Mouse (Mus musculus) embryonic stem cell, embryonic (primary cell): ENCODE results near the gene Galnt7.

Experiments used
- CTCF ChIA-PET, 4 experiments: fragments of 300-600 bp in 2 of 4; fragments of 350-600 bp in 2 of 4; sonication (Branson Sonifier 250); formaldehyde crosslinking; loops; one replicate each; lab custom pipeline; 2022; ENCODE audit warnings: inconsistent platforms in 2 of 4; lab: Charles Lee
- POLR2A ChIA-PET, 4 experiments: fragments of 300-600 bp in 2 of 4; fragments of 350-600 bp in 2 of 4; sonication (Branson Sonifier 250); formaldehyde crosslinking; loops; one replicate each; lab custom pipeline; 2022; ENCODE audit warnings: antibody characterized with exemption in 4 of 4, inconsistent platforms in 1 of 4; lab: Charles Lee

Gene Galnt7

DNA sequence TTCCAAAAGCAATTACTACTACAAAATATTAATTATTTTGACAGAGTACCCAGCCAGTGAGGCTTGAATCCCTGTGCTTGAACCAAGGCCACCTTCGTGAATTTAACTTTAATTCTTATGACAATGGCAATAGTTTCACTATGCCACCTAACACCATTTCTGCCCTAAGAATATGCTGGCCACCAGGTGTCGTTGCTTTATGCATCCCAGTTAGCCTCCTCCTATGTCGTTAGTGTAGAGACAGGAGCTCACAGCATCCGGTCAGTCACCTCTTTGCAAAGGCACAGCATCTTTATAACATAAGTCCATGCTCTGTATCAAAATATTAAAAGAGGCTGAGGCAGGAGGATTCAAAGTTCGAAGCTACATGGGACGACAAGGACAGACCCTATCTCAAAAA is 79.0 kb downstream of the Galnt7 start:
- CTCF ChIA-PET = interaction anchor here (0.5 to 5.4 kb wide), 67 partner anchors 13 to 305 kb away, joined by 3 to 123 read pairs (median 4); partner anchors contain the start of gene Galnt7 (in 2 of the 4)
- POLR2A ChIA-PET = interaction anchor here (0.5 to 2.6 kb wide), 18 partner anchors 26 to 227 kb away, joined by 3 to 17 read pairs (median 4); partner anchors contain the start of genes Galnt7 (in 1 of the 4) and Sap30 (in 1 of the 4)

DNA sequence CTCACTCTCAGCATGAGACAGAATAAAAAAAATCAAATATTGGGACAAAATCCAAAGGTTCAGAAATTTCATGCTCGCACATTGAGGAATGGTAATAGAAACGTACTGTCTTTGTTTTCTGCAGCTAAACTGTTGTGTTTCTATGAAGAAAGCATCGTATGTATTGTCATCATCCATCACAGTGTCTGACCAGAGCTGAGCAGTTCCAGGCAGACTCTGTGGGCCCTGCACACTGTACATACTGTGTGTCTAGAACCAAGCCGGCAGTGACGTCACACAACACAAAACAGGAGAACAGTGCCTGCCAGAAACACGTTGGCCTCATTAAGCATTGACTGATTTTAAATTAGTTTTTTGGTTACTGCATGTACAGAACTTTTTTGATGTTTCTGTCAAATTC is 82.9 kb downstream of the Galnt7 start:
- ChIA-PET POLR2A (no interaction called here), CTCF (interaction anchor here (0.6 to 2.2 kb wide), 7 partner anchors 9 to 366 kb away, joined by 3 to 14 read pairs (median 4); no protein-coding TSS in a partner anchor)

DNA sequence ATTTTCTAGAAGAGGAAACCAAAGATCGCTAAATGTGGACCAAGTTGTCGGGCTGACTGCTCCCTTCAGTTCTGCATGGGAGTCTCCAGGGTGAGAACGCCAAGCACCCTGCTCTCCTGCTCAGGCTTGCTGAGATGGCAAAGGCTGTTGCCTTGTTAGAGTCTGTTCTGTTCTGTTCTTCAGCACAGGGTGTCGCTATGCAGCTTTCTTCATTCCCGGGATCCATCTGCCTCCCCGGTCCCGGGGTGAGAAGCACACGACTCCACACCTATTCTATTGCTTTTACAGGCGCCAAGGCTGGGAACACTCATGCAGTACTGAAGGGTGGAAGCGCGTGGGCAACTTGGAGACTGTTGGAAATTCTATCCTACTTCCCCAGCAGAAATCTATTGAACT is 83.4 kb downstream of the Galnt7 start:
- ChIA-PET CTCF (interaction anchor here (0.5 to 2.2 kb wide), 8 partner anchors 10 to 552 kb away, joined by 3 to 11 read pairs (median 4); no protein-coding TSS in a partner anchor), POLR2A (interaction anchor here in 2 of 4 experiments (0.5 to 1.1 kb wide), 3 partner anchors 8 to 79 kb away, joined by 3 read pairs; no protein-coding TSS in a partner anchor)

DNA sequence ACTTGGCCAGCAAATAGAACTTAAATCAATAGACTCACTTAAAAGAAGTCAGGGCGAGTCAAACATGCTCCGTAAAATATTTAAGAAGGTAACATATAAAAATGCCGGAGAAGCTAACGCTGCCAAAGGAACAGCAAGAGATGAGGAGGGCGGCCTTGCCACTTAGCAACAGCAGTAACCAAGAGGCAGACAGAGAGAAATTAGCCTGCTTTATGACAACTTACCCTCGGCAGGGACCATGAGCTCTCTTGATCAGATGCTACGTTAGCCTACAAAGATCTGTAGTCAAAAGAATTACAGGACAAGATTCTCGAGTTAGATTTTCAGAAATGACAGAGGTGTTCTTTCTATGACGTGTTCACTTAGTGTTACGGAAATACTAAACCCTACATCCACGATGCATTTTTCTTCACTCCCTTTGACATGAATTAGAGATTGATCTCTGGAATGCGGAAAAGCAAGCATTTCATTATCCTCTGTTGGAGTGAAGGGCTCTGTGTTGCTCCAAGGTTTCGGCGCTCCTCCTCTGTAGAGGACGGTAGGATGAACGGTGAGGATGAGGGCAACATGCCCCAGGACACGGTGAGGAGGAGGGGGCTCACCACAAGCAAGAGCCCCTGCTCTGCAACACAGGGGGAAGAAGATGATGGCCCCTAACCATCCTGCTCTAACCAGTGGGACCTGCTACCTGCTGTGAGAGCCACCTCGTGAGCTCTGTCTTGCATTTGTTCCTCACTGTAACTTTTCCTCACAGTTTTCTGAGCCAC is 84.0 kb downstream of the Galnt7 start:
- CTCF ChIA-PET = interaction anchor here in 3 of 4 experiments (0.5 to 2.2 kb wide), 7 partner anchors 9 to 1448 kb away, joined by 3 to 11 read pairs (median 5); no protein-coding TSS in a partner anchor
- POLR2A ChIA-PET = interaction anchor here in 2 of 4 experiments (0.5 to 1.1 kb wide), 3 partner anchors 8 to 79 kb away, joined by 3 read pairs; no protein-coding TSS in a partner anchor

DNA sequence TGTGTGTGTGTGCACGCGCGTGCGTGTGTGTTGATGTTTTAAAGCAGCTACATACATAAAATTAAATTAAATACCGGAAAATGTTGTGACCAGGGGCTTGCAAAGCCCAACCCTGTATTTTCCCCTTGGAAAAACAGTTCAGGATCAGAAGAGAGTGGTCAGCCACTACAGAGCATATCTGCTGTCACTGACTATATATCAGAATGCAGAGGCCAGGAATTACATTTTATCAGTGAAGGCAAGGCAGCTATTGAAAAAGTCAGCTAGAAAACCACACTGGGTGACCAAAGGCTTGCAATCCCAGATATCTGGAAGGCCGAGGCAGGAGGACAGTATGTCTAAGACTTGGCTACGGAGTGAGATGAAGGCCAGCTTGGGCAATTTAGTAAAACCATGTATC is 84.8 kb downstream of the Galnt7 start:
- POLR2A ChIA-PET = interaction anchor here in 1 of 4 experiments (0.6 kb wide), 1 partner anchor 51 kb away, joined by 6 read pairs; no protein-coding TSS in a partner anchor
- CTCF ChIA-PET = interaction anchor here in 2 of 4 experiments (0.5 to 1.5 kb wide), 2 partner anchors 8 to 1449 kb away, joined by 3 to 5 read pairs; no protein-coding TSS in a partner anchor

DNA sequence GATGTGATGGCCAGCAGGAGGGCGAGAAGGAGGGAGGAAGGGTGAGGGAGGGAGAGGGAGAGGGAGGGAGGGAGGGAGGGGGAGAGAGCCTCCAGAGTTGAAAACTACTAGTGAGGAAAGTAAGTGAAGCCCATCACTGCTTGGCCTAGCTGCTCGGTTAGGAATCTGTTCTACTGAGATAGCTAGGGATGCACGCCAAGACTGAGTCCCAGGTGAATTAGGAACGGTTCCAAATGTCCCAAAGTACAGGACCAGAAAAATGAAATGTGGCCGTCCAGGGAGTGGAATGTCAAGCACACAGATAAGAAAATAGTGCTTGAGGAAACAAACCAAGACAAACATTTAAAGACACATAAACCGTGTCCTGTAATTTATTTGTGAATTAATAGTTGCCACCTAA is 87.8 kb downstream of the Galnt7 start:
- ChIA-PET POLR2A (interaction anchor here in 1 of 4 experiments (1.2 kb wide), 1 partner anchor 46 kb away, joined by 3 read pairs; no protein-coding TSS in a partner anchor), CTCF (interaction anchor here in 1 of 4 experiments (0.6 kb wide), 1 partner anchor 47 kb away, joined by 4 read pairs; no protein-coding TSS in a partner anchor)

DNA sequence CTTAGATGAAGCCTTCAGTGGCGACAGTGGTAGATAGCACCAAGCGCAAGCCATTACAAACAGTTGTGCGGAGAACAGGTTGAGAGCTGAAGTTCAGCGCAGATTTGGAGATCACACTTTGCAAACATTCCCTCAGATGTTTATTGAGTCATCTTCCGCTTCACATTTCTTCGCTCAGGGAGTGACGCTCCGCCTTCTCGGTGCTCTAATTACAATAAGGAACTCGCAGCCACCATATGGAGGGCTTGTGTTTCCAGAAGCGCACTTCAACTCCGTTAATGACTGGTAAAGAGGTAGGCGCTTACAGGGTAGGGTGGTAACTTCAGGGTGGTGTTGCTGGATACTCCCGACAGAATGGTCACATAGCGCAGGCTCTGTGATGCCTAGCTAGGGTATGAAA is 89.1 kb downstream of the Galnt7 start:
- ChIA-PET CTCF (interaction anchor here in 1 of 4 experiments (0.6 kb wide), 1 partner anchor 19 kb away, joined by 5 read pairs; no protein-coding TSS in a partner anchor), POLR2A (interaction anchor here in 1 of 4 experiments (0.8 kb wide), 1 partner anchor 16 kb away, joined by 3 read pairs; no protein-coding TSS in a partner anchor)

DNA sequence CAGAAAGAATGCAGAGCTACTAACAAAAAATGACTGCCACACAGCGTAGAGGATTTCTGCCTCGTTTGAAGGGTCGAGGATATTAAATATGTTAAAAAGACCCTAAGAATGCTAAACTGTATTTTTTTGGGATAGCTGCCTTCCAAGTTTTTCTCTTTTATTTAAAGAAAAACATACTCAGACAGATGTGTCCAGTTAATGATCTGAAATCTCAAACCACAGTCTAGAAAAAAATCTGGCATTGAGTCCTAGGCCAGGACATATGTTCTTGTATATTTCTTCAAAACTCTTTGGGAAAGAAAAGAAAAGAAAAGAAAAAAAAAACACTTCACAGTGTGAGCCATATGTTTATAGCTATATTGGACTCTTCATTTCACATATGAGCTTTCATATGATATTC is 90.1 kb downstream of the Galnt7 start:
- POLR2A ChIA-PET = interaction anchor here in 1 of 4 experiments (0.8 kb wide), 1 partner anchor 15 kb away, joined by 3 read pairs; no protein-coding TSS in a partner anchor

DNA sequence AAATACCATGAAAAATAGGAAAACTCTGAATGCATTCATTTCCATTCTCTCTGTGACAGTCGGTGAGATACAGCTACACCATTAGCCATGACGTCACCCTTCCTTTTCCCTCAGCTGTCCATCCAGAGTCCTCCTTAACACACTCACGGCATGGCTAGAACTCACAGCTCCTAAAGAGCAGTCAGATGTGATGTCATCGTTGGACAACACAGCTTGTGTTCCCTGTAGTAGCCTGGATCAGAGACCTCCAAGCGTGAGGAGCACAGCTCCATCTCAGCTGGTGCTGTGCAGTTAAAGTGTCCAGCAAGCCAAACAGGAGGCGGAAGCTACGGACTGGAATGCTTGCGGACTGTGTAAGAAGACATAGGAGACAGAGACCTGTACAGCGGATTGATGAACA is 91.9 kb downstream of the Galnt7 start:
- ChIA-PET POLR2A (interaction anchor here in 1 of 4 experiments (0.5 kb wide), 1 partner anchor 152 kb away, joined by 7 read pairs; no protein-coding TSS in a partner anchor), CTCF (interaction anchor here in 2 of 4 experiments (0.6 to 0.9 kb wide), 2 partner anchors 13 to 230 kb away, joined by 4 to 7 read pairs; no protein-coding TSS in a partner anchor)

More for the DNA sequence above, 90.1 kb downstream of the Galnt7 start:
- CTCF ChIA-PET = interaction anchor here in 1 of 4 experiments (0.7 kb wide), 1 partner anchor 244 kb away, joined by 3 read pairs; no protein-coding TSS in a partner anchor

DNA sequence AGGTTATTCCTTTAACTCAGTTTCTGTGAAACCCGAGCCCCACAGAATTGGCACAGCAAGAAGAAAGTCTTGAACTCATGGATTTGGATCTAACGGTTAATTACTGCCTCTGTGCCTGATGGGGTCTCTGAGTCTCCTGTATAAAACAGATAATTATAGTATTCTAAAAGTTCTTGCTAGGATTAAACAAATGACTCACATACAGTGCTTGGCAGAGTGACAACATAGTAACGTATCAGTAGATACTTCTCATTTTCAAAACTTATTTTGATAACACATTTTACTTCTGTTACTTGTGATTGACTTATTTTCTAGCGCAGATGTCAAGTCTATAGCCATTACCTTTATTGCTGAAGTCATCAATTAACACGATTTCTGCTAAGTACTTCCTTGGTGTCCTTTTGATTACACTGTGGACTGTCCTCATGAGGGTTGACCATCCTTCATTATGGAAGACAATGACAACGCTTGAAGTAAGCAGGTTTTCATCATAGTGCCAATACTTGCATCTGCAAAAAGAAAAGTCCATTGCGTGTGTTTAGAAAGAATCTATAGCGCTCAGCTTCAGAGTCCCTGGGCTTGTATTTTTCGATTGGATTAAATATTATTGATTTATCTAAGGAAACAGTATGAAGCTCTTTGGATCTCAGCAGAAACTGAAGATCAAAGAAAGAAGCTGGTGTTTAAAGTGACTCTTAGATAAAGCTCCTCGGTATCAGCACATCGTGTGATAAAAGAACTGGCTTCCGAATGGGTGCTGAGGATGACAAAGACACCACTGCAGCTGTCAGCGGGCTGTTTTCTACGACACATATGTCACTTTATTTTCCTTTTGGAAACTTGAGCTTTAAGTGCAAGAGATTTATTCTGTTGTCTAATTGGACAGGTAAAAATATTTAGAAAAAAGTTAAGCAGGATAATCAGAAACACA is 100.5 kb downstream of the Galnt7 start:
- POLR2A ChIA-PET = no interaction called here
- CTCF ChIA-PET = interaction anchor here in 3 of 4 experiments (0.5 to 0.8 kb wide), 3 partner anchors 126 to 336 kb away, joined by 3 to 6 read pairs (median 3); no protein-coding TSS in a partner anchor

DNA sequence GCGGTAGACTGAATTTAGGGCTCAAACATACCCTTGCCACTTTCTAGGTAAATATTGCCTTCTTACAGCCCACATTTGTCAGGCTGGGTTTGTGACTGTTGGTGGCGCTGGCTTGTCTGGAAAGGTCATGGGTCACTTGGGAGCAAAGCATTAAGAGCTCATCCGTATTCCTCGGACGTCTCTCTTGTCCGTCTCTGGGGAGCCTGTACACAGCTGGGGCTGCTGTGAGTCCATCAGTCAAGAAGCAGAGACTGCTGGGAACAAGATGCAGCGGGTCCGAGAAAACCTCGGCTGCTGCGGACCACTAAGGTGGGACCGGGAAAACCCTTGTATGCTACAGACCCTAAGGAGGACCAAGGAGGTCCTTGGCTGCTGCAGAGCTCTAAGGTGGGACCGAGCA is 105.3 kb downstream of the Galnt7 start:
- CTCF ChIA-PET = no interaction called here

DNA sequence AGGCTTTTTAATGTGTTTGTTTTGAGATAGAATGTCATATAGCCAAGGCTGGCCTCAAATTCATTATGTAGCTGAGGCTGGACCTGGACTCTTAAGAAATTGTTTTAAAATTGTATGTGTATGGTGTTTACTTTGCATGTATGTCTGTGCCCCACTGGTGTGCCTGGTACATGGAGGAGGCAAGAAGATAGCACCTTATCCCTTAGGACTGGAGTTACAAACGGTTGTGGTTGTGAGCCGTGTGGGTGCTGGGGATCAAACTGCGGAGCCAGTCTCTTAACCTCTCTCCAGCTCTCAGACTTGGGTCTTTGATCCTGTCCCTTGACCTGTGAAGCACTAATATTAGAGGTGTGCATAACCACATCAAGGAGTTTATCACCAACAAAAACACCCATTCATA is 106.0 kb downstream of the Galnt7 start:
- ChIA-PET CTCF (interaction anchor here in 1 of 4 experiments (1.0 kb wide), 1 partner anchor 15 kb away, joined by 3 read pairs; no protein-coding TSS in a partner anchor), POLR2A (no interaction called here)

More for the DNA sequence above, 105.3 kb downstream of the Galnt7 start:
- POLR2A ChIA-PET = interaction anchor here in 1 of 4 experiments (0.5 kb wide), 1 partner anchor 16 kb away, joined by 3 read pairs; no protein-coding TSS in a partner anchor

DNA sequence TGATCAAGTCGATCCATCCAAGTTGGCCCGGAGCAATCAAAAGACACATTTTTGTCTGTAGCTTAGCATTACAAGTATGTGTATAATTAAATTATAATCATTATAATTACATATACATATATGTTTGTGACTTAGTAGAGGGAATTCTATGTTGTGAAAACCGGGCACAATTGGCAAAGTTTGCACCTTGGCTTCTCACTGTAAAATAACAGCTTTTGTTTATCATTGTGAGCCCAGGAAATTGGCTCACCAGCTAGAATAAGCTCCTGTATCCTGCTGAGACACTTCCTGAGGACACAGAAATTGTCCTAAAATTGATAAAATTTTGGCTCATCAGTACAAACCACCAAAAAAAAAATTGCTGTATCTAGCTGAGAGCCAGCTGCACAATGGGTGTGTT is 106.4 kb downstream of the Galnt7 start:
- CTCF ChIA-PET = interaction anchor here in 2 of 4 experiments (0.8 to 1.0 kb wide), 2 partner anchors 15 to 121 kb away, joined by 3 to 6 read pairs; no protein-coding TSS in a partner anchor
- POLR2A ChIA-PET = interaction anchor here in 2 of 4 experiments (0.8 to 1.0 kb wide), 2 partner anchors 27 to 126 kb away, joined by 3 to 4 read pairs; no protein-coding TSS in a partner anchor

DNA sequence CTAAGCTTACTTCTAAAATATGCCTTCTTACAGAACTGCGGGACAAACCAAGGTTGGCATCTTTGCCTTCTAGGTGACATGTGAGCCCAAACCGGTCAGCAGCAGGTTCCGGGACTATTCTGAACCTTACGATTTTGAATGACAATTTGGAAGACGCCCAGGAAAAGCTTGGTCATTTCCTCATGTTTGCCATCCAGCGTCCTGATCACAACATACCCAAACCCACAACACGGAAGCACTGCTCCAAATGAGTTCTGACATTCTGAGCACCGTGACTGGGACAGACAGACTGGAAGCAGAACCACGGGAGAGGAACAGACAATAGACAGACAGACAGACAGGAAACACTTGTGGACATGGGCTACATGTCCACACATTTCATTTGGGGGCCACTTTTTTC is 111.4 kb downstream of the Galnt7 start:
- POLR2A ChIA-PET = interaction anchor here in 1 of 4 experiments (0.8 to 1.2 kb wide), 3 partner anchors 10 to 259 kb away, joined by 3 to 4 read pairs (median 4); no protein-coding TSS in a partner anchor

DNA sequence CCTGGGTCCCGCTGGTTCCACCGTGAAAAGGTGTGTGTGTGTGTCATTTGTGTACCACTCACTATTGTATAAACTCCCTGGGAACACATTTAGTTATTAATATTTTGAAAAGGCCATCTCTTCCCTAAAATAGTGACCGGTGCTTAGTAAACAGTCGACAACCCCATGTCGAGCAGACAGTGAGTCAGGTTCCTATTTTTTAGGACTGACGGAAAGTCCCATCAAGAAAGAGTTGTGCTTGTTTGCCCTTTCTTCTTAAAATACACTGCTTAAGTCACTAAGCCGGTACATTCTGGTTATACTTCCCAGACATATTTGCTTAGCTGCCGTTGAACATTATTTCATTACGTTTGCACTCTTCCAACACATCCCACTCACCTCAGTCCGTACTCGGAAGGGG is 111.9 kb downstream of the Galnt7 start:
- POLR2A ChIA-PET = interaction anchor here in 1 of 4 experiments (0.8 to 1.2 kb wide), 3 partner anchors 10 to 259 kb away, joined by 3 to 4 read pairs (median 4); no protein-coding TSS in a partner anchor
- CTCF ChIA-PET = interaction anchor here (0.6 to 4.2 kb wide), 13 partner anchors 9 to 1373 kb away, joined by 3 to 21 read pairs (median 4); no protein-coding TSS in a partner anchor

More for the DNA sequence above, 111.4 kb downstream of the Galnt7 start:
- CTCF ChIA-PET = interaction anchor here (0.6 to 4.2 kb wide), 7 partner anchors 9 to 259 kb away, joined by 3 to 21 read pairs (median 4); no protein-coding TSS in a partner anchor

DNA sequence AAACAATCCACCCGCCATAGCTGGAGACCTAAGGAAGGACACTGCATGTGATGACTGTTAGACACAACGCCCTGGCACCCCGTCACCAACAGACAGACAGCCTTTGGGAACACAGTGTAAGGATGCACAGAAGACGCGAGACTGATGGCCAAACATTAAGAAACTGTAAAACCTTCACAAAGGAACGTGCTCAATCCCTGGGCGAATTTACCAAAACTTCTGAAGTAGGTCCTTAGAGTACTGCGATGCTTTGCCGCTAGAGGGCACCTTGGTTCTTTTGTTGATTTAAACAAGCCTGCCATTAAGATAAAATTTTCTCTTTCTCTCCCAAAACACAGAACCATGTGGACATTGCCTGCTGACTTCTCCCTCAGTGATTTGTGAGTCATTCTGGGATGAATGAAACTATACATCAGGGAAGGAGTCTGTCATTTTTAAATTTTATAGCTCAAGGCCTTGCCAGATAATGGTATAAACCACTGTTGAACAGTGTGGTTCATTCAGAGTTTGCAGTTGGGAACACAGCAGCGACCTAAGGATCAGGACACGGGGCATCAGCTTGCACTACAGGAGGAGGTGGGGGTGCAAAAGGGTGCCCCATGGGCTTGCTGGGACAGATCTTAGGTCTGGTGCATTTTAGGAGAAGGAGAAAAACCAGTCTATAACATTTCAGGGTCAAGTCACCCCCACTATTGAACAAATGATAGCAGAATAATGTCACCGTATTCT is 112.6 kb downstream of the Galnt7 start:
- POLR2A ChIA-PET = interaction anchor here in 2 of 4 experiments (0.6 to 1.0 kb wide), 2 partner anchors 20 to 260 kb away, joined by 3 to 4 read pairs; no protein-coding TSS in a partner anchor
- CTCF ChIA-PET = interaction anchor here (0.5 to 4.2 kb wide), 17 partner anchors 9 to 1373 kb away, joined by 3 to 21 read pairs (median 4); no protein-coding TSS in a partner anchor
